Mouse (Mus musculus) intestine, embryonic 15.5 days (tissue): ENCODE data around the gene Il1b. TPM values are rescaled to one million over a fixed set of nuclear protein-coding genes. Genes with fewer than 3 reads are reported as not detected.

Experiments used
- ATAC-seq: fragments of 200-750 bp; cut with Nextera tagmentation; 2 replicates; pipeline ENCODE4 v1.8.0; 2017; ENCODE audit warnings: moderate TSS enrichment, moderate library complexity
- H3K27ac ChIP-seq: fragments of 300-500 bp; sonication (generic); 2 replicates; pipeline ENCODE4 v1.5.1; 2015; ENCODE audit warnings: mild to moderate bottlenecking, inconsistent platforms
- H3K27me3 ChIP-seq: fragments of 300-500 bp; sonication (generic); replicated peaks from 2 replicates; pipeline ENCODE4 v1.6.1; 2015; ENCODE audit warnings: inconsistent platforms
- H3K36me3 ChIP-seq: fragments of 300-500 bp; sonication (generic); 2 replicates; pipeline ENCODE4 v1.6.1; 2015; ENCODE audit warnings: inconsistent platforms
- H3K4me1 ChIP-seq: fragments of 300-500 bp; sonication (generic); replicated peaks from 2 replicates; pipeline ENCODE4 v1.6.1; 2015; ENCODE audit warnings: inconsistent platforms
- H3K4me2 ChIP-seq: fragments of 300-500 bp; sonication (generic); replicated peaks from 2 replicates; pipeline ENCODE4 v1.6.1; 2015; ENCODE audit warnings: mild to moderate bottlenecking, inconsistent platforms
- H3K4me3 ChIP-seq: fragments of 300-500 bp; sonication (generic); replicated peaks from 2 replicates; pipeline ENCODE4 v1.5.1; 2015; ENCODE audit warnings: inconsistent platforms
- H3K9ac ChIP-seq: fragments of 300-500 bp; sonication (generic); 2 replicates; pipeline ENCODE4 v1.6.1; 2015; ENCODE audit warnings: inconsistent platforms
- H3K9me3 ChIP-seq: fragments of 300-500 bp; sonication (generic); 2 replicates; pipeline ENCODE4 v1.6.1; 2016; ENCODE audit warnings: inconsistent platforms
- WGBS: fragments of 180-500 bp; shearing (Covaris S2); methylation state at CpG from one replicate; pipeline ENCODE4 v1.1.7; 2015; 5-methylcytosine and 5-hydroxymethylcytosine counted together
- polyA plus RNA-seq: library from polyadenylated mRNA; unstranded; fragments of >200 nt; fragmentation: Nextera tagmentation; extraction: Ambion mirVana; gene quantifications from 2 replicates; pipeline ENCODE4 v1.2.1, GENCODE M21; 2015

Il1b gene
- 0.16 and 0.38 TPM in 2 replicates for polyA plus RNA-seq

GRCm38 (mm10) chr2:129371039-129371438 is at the start of gene Il1b:
TSS of gene Il1b (minus strand) at chr2:129371139.
- Histone ChIP-seq H3K4me1 (no peaks in the 10 kb centered on the region), H3K4me3 (no peak within 1 kb of the TSS), H3K4me2 (no peak within 1 kb of the TSS), H3K9me3 (no peaks in the 10 kb centered on the region), H3K36me3 (no peaks in the 10 kb centered on the region), H3K27ac (no peak within 1 kb of the TSS), H3K27me3 (no peaks in the 10 kb centered on the region), H3K9ac (no peak within 1 kb of the TSS)
- no peak for ATAC-seq
- 83% methylated on average over 3 of the region's 3 CpGs for WGBS

GRCm38 (mm10) chr2:129419361-129419880 is 48.5 kb upstream of the Il1b start:
- Histone ChIP-seq H3K9me3 (no peaks in the 10 kb centered on the region), H3K27me3 (no peaks in the 10 kb centered on the region), H3K4me1 (no peaks in the 10 kb centered on the region), H3K9ac (no peak overlapping the region), H3K4me2 (no peak overlapping the region), H3K27ac (no peak overlapping the region), H3K4me3 (no peak overlapping the region), H3K36me3 (no peaks in the 10 kb centered on the region)
- 77% methylated on average over 3 of the region's 3 CpGs for WGBS
- ATAC-seq, result no peak

GRCm38 (mm10) chr2:129414593-129414992 is 43.7 kb upstream of the Il1b start:
- no peaks in the 10 kb centered on the region for H3K4me1 ChIP-seq
- ATAC-seq, result no peak
- no peaks in the 10 kb centered on the region for H3K9me3 ChIP-seq
- no peaks in the 10 kb centered on the region for H3K27me3 ChIP-seq
- H3K9ac ChIP-seq, result no peak overlapping the region
- no peaks in the 10 kb centered on the region for H3K36me3 ChIP-seq
- WGBS, result 80% methylated on average over 3 of the region's 3 CpGs
- no peak overlapping the region for H3K27ac ChIP-seq
- H3K4me3 ChIP-seq, result no peak overlapping the region
- H3K4me2 ChIP-seq, result no peak overlapping the region

- Histone ChIP-seq H3K4me2 (no peak overlapping the region), H3K4me1 (no peaks in the 10 kb centered on the region), H3K27ac (no peak overlapping the region), H3K4me3 (no peak overlapping the region), H3K36me3 (no peaks in the 10 kb centered on the region), H3K9me3 (no peaks in the 10 kb centered on the region), H3K9ac (no peak overlapping the region), H3K27me3 (no peaks in the 10 kb centered on the region)
- WGBS, result 56% methylated on average over 6 of the region's 6 CpGs
- no peak for ATAC-seq
Measured at GRCm38 (mm10) chr2:129413488-129413887, 42.5 kb upstream of the Il1b start.

- no peak overlapping the region for H3K27ac ChIP-seq
- no peak overlapping the region for H3K9ac ChIP-seq
- H3K27me3 ChIP-seq, result no peaks in the 10 kb centered on the region
- H3K9me3 ChIP-seq, result no peaks in the 10 kb centered on the region
- H3K4me3 ChIP-seq, result no peak overlapping the region
- 74% methylated on average over 3 of the region's 3 CpGs for WGBS
- no peak overlapping the region for H3K4me2 ChIP-seq
- H3K36me3 ChIP-seq, result no peaks in the 10 kb centered on the region
- no peaks in the 10 kb centered on the region for H3K4me1 ChIP-seq
- no peak for ATAC-seq
Measured at GRCm38 (mm10) chr2:129411651-129412050, 40.7 kb upstream of the Il1b start.

- Histone ChIP-seq H3K27me3 (no peaks in the 10 kb centered on the region), H3K9ac (no peak overlapping the region), H3K4me1 (no peaks in the 10 kb centered on the region), H3K27ac (no peak overlapping the region), H3K4me2 (no peak overlapping the region), H3K9me3 (no peaks in the 10 kb centered on the region), H3K36me3 (no peaks in the 10 kb centered on the region), H3K4me3 (no peak overlapping the region)
- 92% methylated on average over 7 of the region's 7 CpGs for WGBS
- no peak for ATAC-seq
Measured at GRCm38 (mm10) chr2:129410344-129410743, 39.4 kb upstream of the Il1b start.

- Histone ChIP-seq H3K4me3 (no peak overlapping the region), H3K36me3 (no peaks in the 10 kb centered on the region), H3K9me3 (no peaks in the 10 kb centered on the region), H3K9ac (no peak overlapping the region), H3K27ac (no peak overlapping the region), H3K4me1 (no peaks in the 10 kb centered on the region), H3K4me2 (no peak overlapping the region), H3K27me3 (no peaks in the 10 kb centered on the region)
- 19% methylated on average over 18 of the region's 18 CpGs for WGBS
- no peak for ATAC-seq
Measured at GRCm38 (mm10) chr2:129408476-129408875, 37.5 kb upstream of the Il1b start.

- H3K27ac ChIP-seq, result no peak overlapping the region
- WGBS, result 91% methylated on average over 13 of the region's 13 CpGs
- H3K4me1 ChIP-seq, result no peaks in the 10 kb centered on the region
- H3K27me3 ChIP-seq, result no peaks in the 10 kb centered on the region
- no peak for ATAC-seq
- no peaks in the 10 kb centered on the region for H3K9me3 ChIP-seq
- no peak overlapping the region for H3K4me3 ChIP-seq
- no peak overlapping the region for H3K4me2 ChIP-seq
- H3K36me3 ChIP-seq, result no peaks in the 10 kb centered on the region
- no peak overlapping the region for H3K9ac ChIP-seq
Measured at GRCm38 (mm10) chr2:129407596-129407995, 36.7 kb upstream of the Il1b start.

GRCm38 (mm10) chr2:129406508-129406907 is 35.6 kb upstream of the Il1b start:
- WGBS, result 87% methylated on average over 8 of the region's 8 CpGs
- Histone ChIP-seq H3K9me3 (no peaks in the 10 kb centered on the region), H3K27me3 (no peaks in the 10 kb centered on the region), H3K4me1 (no peaks in the 10 kb centered on the region), H3K9ac (no peak overlapping the region), H3K27ac (no peak overlapping the region), H3K4me2 (no peak overlapping the region), H3K4me3 (no peak overlapping the region), H3K36me3 (no peaks in the 10 kb centered on the region)
- no peak for ATAC-seq

- no peaks in the 10 kb centered on the region for H3K36me3 ChIP-seq
- H3K9ac ChIP-seq, result no peak overlapping the region
- WGBS, result 82% methylated on average over 2 of the region's 2 CpGs
- no peak overlapping the region for H3K27ac ChIP-seq
- no peaks in the 10 kb centered on the region for H3K9me3 ChIP-seq
- H3K4me1 ChIP-seq, result no peaks in the 10 kb centered on the region
- H3K27me3 ChIP-seq, result no peaks in the 10 kb centered on the region
- no peak for ATAC-seq
- no peak overlapping the region for H3K4me3 ChIP-seq
- H3K4me2 ChIP-seq, result no peak overlapping the region
Measured at GRCm38 (mm10) chr2:129403786-129404185, 32.8 kb upstream of the Il1b start.

- no peak overlapping the region for H3K27ac ChIP-seq
- H3K4me1 ChIP-seq, result no peaks in the 10 kb centered on the region
- no peaks in the 10 kb centered on the region for H3K9me3 ChIP-seq
- no peak overlapping the region for H3K9ac ChIP-seq
- ATAC-seq, result no peak
- no peak overlapping the region for H3K4me2 ChIP-seq
- 79% methylated on average over 3 of the region's 3 CpGs for WGBS
- no peaks in the 10 kb centered on the region for H3K36me3 ChIP-seq
- H3K27me3 ChIP-seq, result no peaks in the 10 kb centered on the region
- no peak overlapping the region for H3K4me3 ChIP-seq
Measured at GRCm38 (mm10) chr2:129402330-129402729, 31.4 kb upstream of the Il1b start.

GRCm38 (mm10) chr2:129401803-129402202 is 30.9 kb upstream of the Il1b start:
- H3K9ac ChIP-seq, result no peak overlapping the region
- no peak overlapping the region for H3K4me2 ChIP-seq
- no peaks in the 10 kb centered on the region for H3K9me3 ChIP-seq
- H3K27ac ChIP-seq, result no peak overlapping the region
- no peaks in the 10 kb centered on the region for H3K27me3 ChIP-seq
- 87% methylated on average over 5 of the region's 5 CpGs for WGBS
- no peak for ATAC-seq
- H3K36me3 ChIP-seq, result no peaks in the 10 kb centered on the region
- H3K4me3 ChIP-seq, result no peak overlapping the region
- H3K4me1 ChIP-seq, result no peaks in the 10 kb centered on the region

GRCm38 (mm10) chr2:129398176-129398575 is 27.2 kb upstream of the Il1b start:
- 81% methylated on average over 3 of the region's 3 CpGs for WGBS
- no peaks in the 10 kb centered on the region for H3K4me1 ChIP-seq
- no peaks in the 10 kb centered on the region for H3K27me3 ChIP-seq
- no peaks in the 10 kb centered on the region for H3K36me3 ChIP-seq
- no peak for ATAC-seq
- no peaks in the 10 kb centered on the region for H3K9me3 ChIP-seq
- no peak overlapping the region for H3K27ac ChIP-seq
- no peak overlapping the region for H3K9ac ChIP-seq
- H3K4me2 ChIP-seq, result no peak overlapping the region
- H3K4me3 ChIP-seq, result no peak overlapping the region
